Mouse (Mus musculus): ENCODE measurements around the gene Eepd1. TPM values are rescaled to one million over a fixed set of nuclear protein-coding genes. Genes with fewer than 3 reads are reported as not detected.

The Eepd1 gene
- total and polyA plus RNA-seq, 3 experiments, result 0.85 to 1.6 TPM; not detected in 1

GRCm38 (mm10) chr9:25535487-25535886 lies 54.1 kb downstream of the Eepd1 start:
- Histone ChIP-seq H3K9ac (ENCODE audit: control insufficient read depth, low read depth, low read length, poor library complexity, severe bottlenecking) (no peak overlapping the region), H3K4me1 (ENCODE audit: control insufficient read depth in 1 of 2, insufficient read depth in 2 of 2, low read length in 2 of 2) (no peaks in the 10 kb centered on the region), H3K27ac (ENCODE audit: control insufficient read depth, low read depth, low read length) (no peak overlapping the region), H3K4me3 (ENCODE audit: control insufficient read depth in 1 of 2, insufficient read depth in 1 of 2, low read depth in 2 of 2, low read length in 2 of 2) (no peak overlapping the region), H3K36me3 (ENCODE audit: control insufficient read depth in 1 of 2, insufficient read depth in 2 of 2, low read length in 2 of 2) (no peaks in the 10 kb centered on the region), H3K27me3 (ENCODE audit: control insufficient read depth in 1 of 2, insufficient read depth in 2 of 2, low read length in 2 of 2) (no peaks in the 10 kb centered on the region), H3K9me3 (replicated peaks; ENCODE audit: insufficient read depth, low read length) (no peaks in the 10 kb centered on the region), H3K79me2 (ENCODE audit: control insufficient read depth, insufficient read depth, low read length, poor library complexity) (no peaks in the 10 kb centered on the region)
- no peak for TF ChIP-seq USF1 (IDR thresholded peaks at IDR 0.05; ENCODE audit: low read depth, low read length)
- no peak for DNase-seq (ENCODE audit: low read depth, low spot score)

GRCm38 (mm10) chr9:25539461-25539860 lies 58.1 kb downstream of the Eepd1 start:
- H3K9me3 ChIP-seq (replicated peaks; ENCODE audit: insufficient read depth, low read length), result no peaks in the 10 kb centered on the region
- TF ChIP-seq ZMIZ1 (IDR thresholded peaks at IDR 0.05; ENCODE audit: low read depth, low read length) (no peak), ZKSCAN1 (IDR thresholded peaks at IDR 0.05; ENCODE audit: low read depth, low read length) (no peak), MYB (IDR thresholded peaks at IDR 0.05; ENCODE audit: low read depth, low read length) (no peak), TCF12 (IDR thresholded peaks at IDR 0.05; ENCODE audit: low read depth, low read length) (no peak), E2F4 (IDR thresholded peaks at IDR 0.05; ENCODE audit: borderline replicate concordance, low read depth, low read length) (no peak), MYC (IDR thresholded peaks at IDR 0.05; ENCODE audit: low read depth, low read length) (no peak), CHD1 (IDR thresholded peaks at IDR 0.05; ENCODE audit: low read depth, low read length) (no peak), MEF2A (IDR thresholded peaks at IDR 0.05; ENCODE audit: extremely low read depth, insufficient replicate concordance, low read depth, low read length, poor library complexity, severe bottlenecking) (no peak), ETS1 (IDR thresholded peaks at IDR 0.05; ENCODE audit: low read depth, low read length) (no peak)

GRCm38 (mm10) chr9:25541355-25541754 lies 60.0 kb downstream of the Eepd1 start:
- Histone ChIP-seq H3K36me3 (ENCODE audit: control insufficient read depth in 1 of 2, insufficient read depth in 2 of 2, low read length in 2 of 2) (no peaks in the 10 kb centered on the region), H3K4me3 (ENCODE audit: control insufficient read depth in 1 of 2, insufficient read depth in 1 of 2, low read depth in 2 of 2, low read length in 2 of 2) (no peak overlapping the region), H3K4me1 (ENCODE audit: control insufficient read depth in 1 of 2, insufficient read depth in 2 of 2, low read length in 2 of 2) (no peaks in the 10 kb centered on the region), H3K79me2 (ENCODE audit: control insufficient read depth, insufficient read depth, low read length, poor library complexity) (no peaks in the 10 kb centered on the region), H3K9me3 (replicated peaks; ENCODE audit: insufficient read depth, low read length) (no peaks in the 10 kb centered on the region), H3K9ac (ENCODE audit: control insufficient read depth, low read depth, low read length, poor library complexity, severe bottlenecking) (no peak overlapping the region), H3K27me3 (ENCODE audit: control insufficient read depth in 1 of 2, insufficient read depth in 2 of 2, low read length in 2 of 2) (no peaks in the 10 kb centered on the region), H3K27ac (ENCODE audit: control insufficient read depth, low read depth, low read length) (no peak overlapping the region)
- TF ChIP-seq ZC3H11A (IDR thresholded peaks at IDR 0.05; ENCODE audit: low read depth, low read length) (no peak), TCF12 (IDR thresholded peaks at IDR 0.05; ENCODE audit: low read depth, low read length) (no peak), MXI1 (IDR thresholded peaks at IDR 0.05; ENCODE audit: low read depth, low read length) (no peak), ZMIZ1 (IDR thresholded peaks at IDR 0.05; ENCODE audit: low read depth, low read length) (no peak), MAZ (IDR thresholded peaks at IDR 0.05; ENCODE audit: low read depth, low read length) (no peak), EP300 (IDR thresholded peaks at IDR 0.05; ENCODE audit: low read depth in 1 of 2, low read length in 2 of 2) (no peak), POLR2AphosphoS5 (IDR thresholded peaks at IDR 0.05; ENCODE audit: borderline replicate concordance, low read depth, low read length) (no peak), JUND (IDR thresholded peaks at IDR 0.05; ENCODE audit: low read depth, low read length) (no peak), TAL1 (IDR thresholded peaks at IDR 0.05; ENCODE audit: low read length) (no peak), ELF1 (IDR thresholded peaks at IDR 0.05; ENCODE audit: low read depth, low read length) (no peak), ZNF384 (IDR thresholded peaks at IDR 0.05; ENCODE audit: low read depth, low read length) (no peak), KAT2A (conservative IDR thresholded peaks at IDR 0.05; ENCODE audit: low read depth, low read length) (no peak), USF2 (IDR thresholded peaks at IDR 0.05; ENCODE audit: borderline replicate concordance in 1 of 2, insufficient read depth in 1 of 2, low read depth in 1 of 2, low read length in 2 of 2) (no peak), HCFC1 (IDR thresholded peaks at IDR 0.05; ENCODE audit: low read depth, low read length) (no peak), GABPA (IDR thresholded peaks at IDR 0.05; ENCODE audit: low read depth, low read length) (no peak), ZKSCAN1 (IDR thresholded peaks at IDR 0.05; ENCODE audit: low read depth, low read length) (no peak), POLR2AphosphoS2 (IDR thresholded peaks at IDR 0.05; ENCODE audit: low read length) (no peak), CHD1 (IDR thresholded peaks at IDR 0.05; ENCODE audit: low read depth, low read length) (no peak), UBTF (IDR thresholded peaks at IDR 0.05; ENCODE audit: borderline replicate concordance, insufficient read depth, low read depth, low read length) (no peak)
- no peak for DNase-seq (ENCODE audit: low read depth, low spot score)

More at GRCm38 (mm10) chr9:25539461-25539860, 58.1 kb downstream of the Eepd1 start:
- no peaks in the 10 kb centered on the region for H3K36me3 ChIP-seq (ENCODE audit: control insufficient read depth in 1 of 2, insufficient read depth in 2 of 2, low read length in 2 of 2)
- no peaks in the 10 kb centered on the region for H3K4me1 ChIP-seq (ENCODE audit: control insufficient read depth in 1 of 2, insufficient read depth in 2 of 2, low read length in 2 of 2)
- DNase-seq (ENCODE audit: low read depth, low spot score), result no peak
- H3K9ac ChIP-seq (ENCODE audit: control insufficient read depth, low read depth, low read length, poor library complexity, severe bottlenecking), result no peak overlapping the region
- H3K4me3 ChIP-seq (ENCODE audit: control insufficient read depth in 1 of 2, insufficient read depth in 1 of 2, low read depth in 2 of 2, low read length in 2 of 2), result no peak overlapping the region
- H3K27me3 ChIP-seq (ENCODE audit: control insufficient read depth in 1 of 2, insufficient read depth in 2 of 2, low read length in 2 of 2), result no peaks in the 10 kb centered on the region
- no peaks in the 10 kb centered on the region for H3K79me2 ChIP-seq (ENCODE audit: control insufficient read depth, insufficient read depth, low read length, poor library complexity)
- H3K27ac ChIP-seq (ENCODE audit: control insufficient read depth, low read depth, low read length), result no peak overlapping the region
